Mouse (Mus musculus): Measurements from ENCODE around the gene Sergef.

- TF ChIP-seq EP300 (IDR thresholded peaks at IDR 0.05; ENCODE audit: low read depth) = no peak
- no peak for TF ChIP-seq CTCF (IDR thresholded peaks at IDR 0.05; ENCODE audit: low read depth)
These were observed 162.2 kb downstream of the Sergef start for GRCm38 (mm10) chr7:46477456-46477855.

All from liver, embryonic 14.5 days (tissue).